Mouse (Mus musculus) heart, embryonic 15.5 days (tissue): ENCODE results near the gene Erh. TPM values are rescaled to one million over a fixed set of nuclear protein-coding genes. Genes with fewer than 3 reads are reported as not detected.

Experiments
- ATAC-seq: fragments of 200-750 bp; cut with Nextera tagmentation; replicated peaks from 2 replicates; pipeline ENCODE4 v1.8.0; 2017; ENCODE audit warnings: low read depth, moderate TSS enrichment; ENCODE audit not compliant: insufficient number of reproducible peaks, insufficient read depth, low FRiP score
- H3K27ac ChIP-seq: fragments of 300-500 bp; sonication (generic); 2 replicates; pipeline ENCODE4 v1.5.1; 2015; ENCODE audit warnings: mild to moderate bottlenecking, inconsistent platforms
- H3K27me3 ChIP-seq: fragments of 300-500 bp; sonication (generic); 2 replicates; pipeline ENCODE4 v1.6.1; 2015; ENCODE audit warnings: inconsistent platforms
- H3K36me3 ChIP-seq: fragments of 300-500 bp; sonication (generic); 2 replicates; pipeline ENCODE4 v1.6.1; 2015; ENCODE audit warnings: mild to moderate bottlenecking, inconsistent platforms
- H3K4me1 ChIP-seq: fragments of 300-500 bp; sonication (generic); replicated peaks from 2 replicates; pipeline ENCODE4 v1.6.1; 2015; ENCODE audit warnings: inconsistent platforms
- H3K4me2 ChIP-seq: fragments of 300-500 bp; sonication (generic); 2 replicates; pipeline ENCODE4 v1.6.1; 2015; ENCODE audit warnings: inconsistent platforms, mild to moderate bottlenecking, moderate library complexity
- H3K4me3 ChIP-seq: fragments of 300-500 bp; sonication (generic); 2 replicates; pipeline ENCODE4 v1.5.1; 2015; ENCODE audit warnings: mild to moderate bottlenecking, inconsistent platforms
- H3K9ac ChIP-seq: fragments of 300-500 bp; sonication (generic); 2 replicates; pipeline ENCODE4 v1.6.1; 2015; ENCODE audit warnings: mild to moderate bottlenecking, inconsistent platforms
- H3K9me3 ChIP-seq: fragments of 300-500 bp; sonication (generic); replicated peaks from 2 replicates; pipeline ENCODE4 v1.6.1; 2016; ENCODE audit warnings: inconsistent platforms
- WGBS: fragments of 180-500 bp; shearing (Covaris S2); methylation state at CpG from one replicate; pipeline ENCODE4 v1.1.7; 2015; ENCODE audit warnings: mixed read lengths; 5-methylcytosine and 5-hydroxymethylcytosine counted together
- polyA plus RNA-seq: library from polyadenylated mRNA; unstranded; fragments of >200 nt; fragmentation: Nextera tagmentation; extraction: Ambion mirVana; gene quantifications from 2 replicates; pipeline ENCODE4 v1.2.1, GENCODE M21; 2015

The Erh gene
- polyA plus RNA-seq, 1 experiment from 2014 or later: 133 TPM

DNA sequence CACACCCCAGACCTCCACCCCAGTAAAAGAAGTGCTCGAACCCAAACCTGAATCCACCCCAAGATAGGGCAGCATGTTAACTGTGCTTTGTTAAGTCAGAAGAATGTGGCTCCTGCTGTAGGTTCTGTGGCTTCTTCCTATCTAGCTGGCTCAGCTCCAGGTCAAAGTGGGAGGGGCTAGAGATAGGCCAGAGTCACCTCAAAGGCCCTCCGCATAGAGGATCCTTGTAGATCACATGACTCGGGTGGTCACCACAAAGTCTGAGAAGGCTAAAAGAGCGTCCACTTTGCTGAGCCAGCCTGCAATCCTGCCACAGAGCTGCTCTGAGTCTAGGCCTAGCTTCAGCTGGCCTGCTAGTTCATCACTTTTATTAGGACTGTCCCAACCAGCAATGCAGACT, 50.0 kb downstream of the Erh start:
- 48% methylated on average over 4 of the region's 4 CpGs for WGBS
- Histone ChIP-seq H3K9ac (no peak overlapping the region), H3K27ac (no peak overlapping the region), H3K4me1 (peaks cover 14% of the 10 kb centered on the region), H3K9me3 (no peaks in the 10 kb centered on the region), H3K27me3 (no peaks in the 10 kb centered on the region), H3K4me2 (no peak overlapping the region), H3K36me3 (no peaks in the 10 kb centered on the region), H3K4me3 (no peak overlapping the region)
- no peak for ATAC-seq

DNA sequence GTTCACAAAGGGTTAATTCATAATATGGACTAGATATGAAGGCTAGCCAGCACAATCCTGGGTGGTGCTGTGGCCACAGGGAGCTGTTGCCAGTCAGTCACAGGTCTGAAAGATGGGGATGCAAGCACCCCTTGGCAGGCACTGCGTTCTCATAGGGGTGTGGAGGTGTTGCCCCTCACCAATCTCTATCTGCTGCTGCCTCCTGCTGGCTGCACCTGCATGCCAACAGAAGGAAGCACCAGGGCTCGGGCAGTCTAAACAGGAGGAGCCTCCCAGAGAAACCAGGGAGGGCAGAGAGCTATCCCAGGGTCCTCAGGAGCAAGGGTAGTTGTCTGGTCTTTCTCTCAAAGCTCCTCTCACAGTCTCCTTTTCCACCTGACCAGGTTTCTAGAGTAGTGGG, 59.2 kb downstream of the Erh start:
- Histone ChIP-seq H3K4me2 (no peak overlapping the region), H3K9me3 (no peaks in the 10 kb centered on the region), H3K27me3 (no peaks in the 10 kb centered on the region), H3K4me3 (no peak overlapping the region), H3K27ac (no peak overlapping the region), H3K4me1 (no peaks in the 10 kb centered on the region), H3K36me3 (no peaks in the 10 kb centered on the region), H3K9ac (no peak overlapping the region)
- WGBS: 27% methylated on average over 2 of the region's 2 CpGs
- no peak for ATAC-seq

Other genes with a start within 250 kb of the Erh start
- gene Dcaf5, start 207.7 kb downstream of the Erh start, polyA plus RNA-seq: 8.6 and 11.1 TPM in 2 replicates
- gene Exd2, start 181.2 kb downstream of the Erh start, polyA plus RNA-seq: 16.3 and 18.5 TPM in 2 replicates
- gene Galnt16, start 126.1 kb downstream of the Erh start, polyA plus RNA-seq: 6.9 and 11.1 TPM in 2 replicates
- 14.0 and 20.5 TPM in 2 replicates for gene Slc39a9, start 458 bp downstream of the Erh start, polyA plus RNA-seq
- gene Plekhd1, start 48.2 kb upstream of the Erh start, polyA plus RNA-seq: 0.40 and 0.55 TPM in 2 replicates
- gene Ccdc177, start 116.3 kb upstream of the Erh start, polyA plus RNA-seq: not detected in 2 replicates
- 16.4 and 19.6 TPM in 2 replicates for gene Susd6, start 146.2 kb upstream of the Erh start, polyA plus RNA-seq